Mouse (Mus musculus) layer of hippocampus, adult 8-10 months (tissue): ENCODE measurements at regions not wholly inside any gene's neighbourhood (a gene's known extent, or its start where the extent isn't known, plus 50 kb on each side); places are given as distances from the start of the nearest gene placed in this dataset.

ENCODE experiments used
- DNase-seq, 2 experiments: peaks; one replicate each; pipeline ENCODE4 v3.0.0; 2022; ENCODE audit warnings: low spot score in 2 of 2

DNA sequence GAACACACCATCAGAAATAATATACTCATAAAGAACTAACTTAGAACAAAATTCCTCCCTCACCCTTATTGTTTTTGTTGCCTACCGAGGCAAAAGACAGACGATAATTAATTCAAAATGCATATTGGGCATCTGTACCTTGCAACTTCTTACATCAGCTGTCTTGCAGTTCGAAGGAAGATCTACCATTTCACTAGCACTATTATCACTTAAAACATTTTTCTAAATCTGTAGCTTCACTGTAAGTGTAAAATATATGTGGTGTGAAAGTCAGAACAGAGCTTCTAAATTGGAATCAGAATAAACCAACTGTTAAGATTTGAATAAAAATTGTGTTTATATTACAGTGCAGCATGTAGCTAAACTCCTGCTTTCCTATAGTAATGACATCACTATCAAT lies 562.4 kb upstream of the Atp10a start:
- DNase-seq: no peak

DNA sequence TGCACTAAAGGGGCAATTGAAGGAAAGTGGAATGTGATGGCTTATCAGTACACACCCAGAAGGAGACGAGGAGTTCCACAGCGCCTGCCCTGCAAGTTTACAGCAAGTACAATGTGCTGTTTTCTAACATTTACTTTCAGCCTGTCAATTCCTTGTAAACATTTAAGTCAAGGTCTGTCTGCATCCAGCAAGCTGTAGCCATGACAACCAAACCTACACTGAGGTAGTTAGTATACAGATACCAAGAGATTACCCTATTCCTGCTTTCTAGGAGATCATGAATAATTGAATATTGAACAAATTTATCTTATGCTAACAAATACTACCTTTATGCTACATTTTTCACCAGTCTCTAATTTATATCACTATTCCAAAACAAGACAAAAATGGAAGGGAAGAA lies 569.0 kb upstream of the Gabra5 start:
- no peak for DNase-seq

GRCm38 (mm10) chr7:58032975-58033374 lies 523.1 kb upstream of the Gabra5 start:
- DNase-seq: no peak

- peak; percentile 69 to 72 for DNase-seq
These were observed 522.3 kb upstream of the Gabra5 start for GRCm38 (mm10) chr7:58032111-58032510.

GRCm38 (mm10) chr7:57992406-57993223 lies 482.8 kb upstream of the Gabra5 start:
- DNase-seq: peak; percentile 57 to 70

DNA sequence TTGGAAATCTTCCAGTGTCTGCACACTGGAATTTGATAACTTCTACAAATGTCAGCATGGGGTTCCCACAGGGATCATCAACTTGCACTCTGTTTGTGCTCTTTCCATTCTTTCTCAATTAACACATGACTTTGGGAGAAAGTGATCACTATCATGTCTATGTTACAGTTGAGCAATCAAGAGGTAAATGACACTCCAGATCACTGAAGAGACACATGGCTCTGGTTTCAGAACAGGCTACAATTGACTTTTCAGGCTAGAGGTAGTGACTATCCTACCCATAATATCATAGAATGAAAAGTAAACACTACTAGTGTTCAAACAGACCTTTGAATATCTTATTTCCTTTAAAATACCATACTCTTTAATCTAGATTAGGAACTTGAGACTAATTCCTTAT lies 473.3 kb upstream of the Gabra5 start:
- no peak for DNase-seq

- no peak for DNase-seq
These were observed 456.4 kb upstream of the Gabra5 start for GRCm38 (mm10) chr7:57966216-57966615.

DNA sequence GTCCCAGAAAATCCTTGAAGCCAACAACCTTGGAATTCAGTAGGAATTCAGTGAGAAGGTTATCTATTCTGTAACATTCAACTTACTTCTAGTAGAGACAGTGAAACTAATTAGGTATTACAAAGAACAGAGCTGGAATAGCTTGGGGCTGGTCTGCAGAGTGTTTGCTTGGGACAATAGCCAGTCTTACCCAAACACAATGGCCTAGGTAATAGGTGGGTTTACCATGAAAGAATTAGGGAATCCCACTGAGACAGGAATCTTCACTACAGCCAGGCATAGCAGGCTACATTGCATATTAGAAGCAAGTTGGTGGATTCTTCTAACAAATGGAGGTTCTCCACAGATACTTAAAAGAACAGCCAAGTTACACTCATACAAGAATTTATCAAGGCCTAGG lies 449.0 kb upstream of the Gabra5 start:
- no peak for DNase-seq
